Mouse (Mus musculus) frontal cortex, postnatal 10 days (tissue): ENCODE data around the gene Csta1.
"Not testable (repeated sequence)": the region's sequence is repeated elsewhere in the genome, so short reads cannot be mapped to it uniquely, and the experiment has no call there.

Experiments used
- DNase-seq, 2 experiments: peaks; one replicate each; pipeline ENCODE4 v3.0.0; 2022; ENCODE audit warnings: low spot score in 2 of 2, mixed read lengths in 1 of 2

Gene Csta1

GRCm38 (mm10) chr16:36131141-36131540 lies at the start of gene Csta1:
Gene Csta1, minus strand, starts transcription at chr16:36131241.
- DNase-seq: no peak

GRCm38 (mm10) chr16:36179910-36180309 lies 48.9 kb upstream of the Csta1 start:
- DNase-seq: no peak

- no peak for DNase-seq
Observed at GRCm38 (mm10) chr16:36176108-36176507, 45.1 kb upstream of the Csta1 start.

- DNase-seq: not testable (repeated sequence)
Observed at GRCm38 (mm10) chr16:36167841-36168240, 36.8 kb upstream of the Csta1 start.

GRCm38 (mm10) chr16:36156402-36156975 lies 25.4 kb upstream of the Csta1 start, which contains the start of gene Stfa2l1:
Gene Stfa2l1, plus strand, starts transcription at chr16:36156811.
- DNase-seq: no peak

GRCm38 (mm10) chr16:36138201-36138600 lies 7.2 kb upstream of the Csta1 start:
- no peak for DNase-seq

- DNase-seq: no peak
Observed at GRCm38 (mm10) chr16:36128092-36128491, 2.9 kb downstream of the Csta1 start.

GRCm38 (mm10) chr16:36115751-36116150 lies 15.3 kb downstream of the Csta1 start:
- not testable (repeated sequence) for DNase-seq

GRCm38 (mm10) chr16:36111486-36111885 lies 19.6 kb downstream of the Csta1 start:
- DNase-seq: not testable (repeated sequence)

GRCm38 (mm10) chr16:36102211-36102610 lies 28.8 kb downstream of the Csta1 start:
- no peak for DNase-seq

GRCm38 (mm10) chr16:36101526-36101925 lies 29.5 kb downstream of the Csta1 start:
- no peak for DNase-seq

- DNase-seq: not testable (repeated sequence)
Observed at GRCm38 (mm10) chr16:36097813-36098499, 33.1 kb downstream of the Csta1 start.

- no peak for DNase-seq
Observed at GRCm38 (mm10) chr16:36094079-36094478, 37.0 kb downstream of the Csta1 start.

GRCm38 (mm10) chr16:36090785-36091509 lies 40.1 kb downstream of the Csta1 start:
- DNase-seq: no peak

GRCm38 (mm10) chr16:36089850-36090616 lies 41.0 kb downstream of the Csta1 start:
- no peak for DNase-seq

GRCm38 (mm10) chr16:36089065-36089464 lies 42.0 kb downstream of the Csta1 start:
- DNase-seq: no peak

- no peak for DNase-seq
Observed at GRCm38 (mm10) chr16:36087846-36088245, 43.2 kb downstream of the Csta1 start.

- DNase-seq: no peak
Observed at GRCm38 (mm10) chr16:36079916-36080315, 51.1 kb downstream of the Csta1 start.

- DNase-seq: no peak
Observed at GRCm38 (mm10) chr16:36074772-36075171, 56.3 kb downstream of the Csta1 start.

- DNase-seq: no peak
Observed at GRCm38 (mm10) chr16:36072410-36073011, 58.5 kb downstream of the Csta1 start.
